Mouse (Mus musculus) cerebellum, adult 9-11 months (tissue): ENCODE results near the gene Krt12.
A peak's percentile ranks its signal among the peaks of the same experiment; 100 is the strongest.

Experiments
- DNase-seq: peaks from one replicate; pipeline ENCODE4 v3.0.0; 2022

The Krt12 gene

GRCm38 (mm10) chr11:99422159-99422558 lies at the start of gene Krt12:
Gene Krt12, minus strand, starts transcription at chr11:99422259.
- no peak for DNase-seq

- no peak for DNase-seq
Measured at GRCm38 (mm10) chr11:99469228-99469627, 47.2 kb upstream of the Krt12 start.

GRCm38 (mm10) chr11:99468566-99468965 lies 46.5 kb upstream of the Krt12 start:
- DNase-seq = no peak

GRCm38 (mm10) chr11:99466316-99466715 lies 44.3 kb upstream of the Krt12 start:
- no peak for DNase-seq

GRCm38 (mm10) chr11:99464836-99465235 lies 42.8 kb upstream of the Krt12 start:
- peak; percentile 65 for DNase-seq

- peak; percentile 20 for DNase-seq
Measured at GRCm38 (mm10) chr11:99463155-99463554, 41.1 kb upstream of the Krt12 start.

GRCm38 (mm10) chr11:99461736-99462135 lies 39.7 kb upstream of the Krt12 start:
- DNase-seq = no peak

GRCm38 (mm10) chr11:99458887-99459286 lies 36.8 kb upstream of the Krt12 start:
- DNase-seq = no peak

GRCm38 (mm10) chr11:99454759-99455158 lies 32.7 kb upstream of the Krt12 start:
- DNase-seq = no peak

- DNase-seq = no peak
Measured at GRCm38 (mm10) chr11:99454044-99454443, 32.0 kb upstream of the Krt12 start.

- DNase-seq = no peak
Measured at GRCm38 (mm10) chr11:99448769-99449168, 26.7 kb upstream of the Krt12 start.

GRCm38 (mm10) chr11:99441220-99441619 lies 19.2 kb upstream of the Krt12 start:
- no peak for DNase-seq

- no peak for DNase-seq
Measured at GRCm38 (mm10) chr11:99439465-99439864, 17.4 kb upstream of the Krt12 start.

- DNase-seq = no peak
Measured at GRCm38 (mm10) chr11:99437972-99438371, 15.9 kb upstream of the Krt12 start, which contains the start of gene Krt20. Gene Krt20, minus strand, starts transcription at chr11:99438150.

GRCm38 (mm10) chr11:99436625-99437024 lies 14.6 kb upstream of the Krt12 start:
- no peak for DNase-seq

GRCm38 (mm10) chr11:99430670-99431069 lies 8.6 kb upstream of the Krt12 start:
- peak; percentile 3 for DNase-seq

GRCm38 (mm10) chr11:99420586-99420985 lies 1.5 kb downstream of the Krt12 start:
- DNase-seq = no peak

- no peak for DNase-seq
Measured at GRCm38 (mm10) chr11:99417819-99418218, 4.2 kb downstream of the Krt12 start.

- no peak for DNase-seq
Measured at GRCm38 (mm10) chr11:99416902-99417301, 5.2 kb downstream of the Krt12 start.

- no peak for DNase-seq
Measured at GRCm38 (mm10) chr11:99414463-99415147, 7.5 kb downstream of the Krt12 start.

GRCm38 (mm10) chr11:99413247-99413646 lies 8.8 kb downstream of the Krt12 start:
- DNase-seq = no peak

- no peak for DNase-seq
Measured at GRCm38 (mm10) chr11:99406186-99406585, 15.9 kb downstream of the Krt12 start.

- DNase-seq = no peak
Measured at GRCm38 (mm10) chr11:99399956-99400549, 22.0 kb downstream of the Krt12 start.

GRCm38 (mm10) chr11:99398832-99399231 lies 23.2 kb downstream of the Krt12 start:
- no peak for DNase-seq

- no peak for DNase-seq
Measured at GRCm38 (mm10) chr11:99398084-99398483, 24.0 kb downstream of the Krt12 start.
